Mouse (Mus musculus) myocyte (in vitro differentiated cells): ENCODE measurements around the gene Farsa.

Source experiments
- E2F4 ChIP-seq: IDR thresholded peaks from one replicate; pipeline ENCODE4 v1.6.1; 2011; ENCODE audit warnings: mild to moderate bottlenecking, control low read depth, moderate library complexity; ENCODE audit not compliant: insufficient read depth
- MAX ChIP-seq: IDR thresholded peaks from one replicate; pipeline ENCODE4 v1.6.1; 2011; ENCODE audit warnings: low read depth, mild to moderate bottlenecking, control low read depth
- MYOD1 ChIP-seq, 3 experiments: IDR thresholded peaks; one replicate each; pipeline ENCODE4 v1.6.1; 2011; ENCODE audit warnings: control low read depth in 2 of 3, low read depth in 2 of 3, mild to moderate bottlenecking in 2 of 3, moderate library complexity in 1 of 3; ENCODE audit not compliant: insufficient read length in 2 of 3, control insufficient read depth in 1 of 3
- POLR2A ChIP-seq: IDR thresholded peaks from one replicate; pipeline ENCODE4 v1.6.1; 2011; ENCODE audit warnings: low read depth, mild to moderate bottlenecking, control low read depth, moderate library complexity; ENCODE audit not compliant: insufficient read length
- POLR2AphosphoS2 ChIP-seq: IDR thresholded peaks from one replicate; pipeline ENCODE4 v1.6.1; 2011; ENCODE audit warnings: low read depth, control low read depth; ENCODE audit not compliant: insufficient read length
- REST ChIP-seq: IDR thresholded peaks from one replicate; pipeline ENCODE4 v1.6.1; 2011; ENCODE audit warnings: mild to moderate bottlenecking, control low read depth, moderate library complexity; ENCODE audit not compliant: insufficient read depth, insufficient read length
- SRF ChIP-seq: IDR thresholded peaks from one replicate; pipeline ENCODE4 v1.6.1; 2011; ENCODE audit warnings: low read depth; ENCODE audit not compliant: control insufficient read depth, insufficient read length
- TCF3 ChIP-seq: IDR thresholded peaks from one replicate; pipeline ENCODE4 v1.6.1; 2011; ENCODE audit warnings: low read depth, control low read depth; ENCODE audit not compliant: insufficient read length
- USF1 ChIP-seq: IDR thresholded peaks from one replicate; pipeline ENCODE4 v1.6.1; 2011; ENCODE audit warnings: low read depth, mild to moderate bottlenecking, control low read depth, moderate library complexity

GRCm38 (mm10) chr8:84846722-84847572, 9.8 kb upstream of the Farsa start, which contains the start of gene Calr:
- TF ChIP-seq REST (peak; percentile 46), E2F4 (no peak), POLR2AphosphoS2 (peak; percentile 97), MAX (no peak), SRF (peak; percentile 19), TCF3 (no peak), POLR2A (peak; percentile 93), MYOD1 (IDR thresholded peaks at IDR 0.05; ENCODE audit: control insufficient read depth in 1 of 3, insufficient read length in 2 of 3, low read depth in 2 of 3) (peak in 1 of 3 experiments; percentile 11), USF1 (peak; percentile 96)
